Mouse (Mus musculus) embryonic fibroblast, embryonic 13.5 days (primary cell): Measurements from ENCODE around the gene Rab29.

Experiments used
- CTCF ChIP-seq: IDR thresholded peaks from 2 replicates; pipeline ENCODE4 v1.5.1; 2011; ENCODE audit warnings: mild to moderate bottlenecking, control low read depth, low read length, moderate library complexity, borderline replicate concordance; ENCODE audit not compliant: insufficient read depth
- POLR2A ChIP-seq: IDR thresholded peaks from 2 replicates; pipeline ENCODE4 v1.6.1; 2011; ENCODE audit warnings: low read depth, mild to moderate bottlenecking, control low read depth, low read length, moderate library complexity

GRCm38 (mm10) chr1:131842221-131842620, 24.8 kb upstream of the Rab29 start:
- TF ChIP-seq CTCF = no peak
- no peak for TF ChIP-seq POLR2A
